Mouse (Mus musculus) frontal cortex, adult 2 months (tissue): ENCODE measurements at regions not wholly inside any gene's neighbourhood (a gene's known extent, or its start where the extent isn't known, plus 50 kb on each side); places are given as distances from the start of the nearest gene placed in this dataset.
"Not testable (repeated sequence)": the region's sequence is repeated elsewhere in the genome, so short reads cannot be mapped to it uniquely, and the experiment has no call there.

Experiments used
- DNase-seq, 2 experiments: peaks; one replicate each; pipeline ENCODE4 v3.0.0; 2022; ENCODE audit warnings: low spot score in 1 of 2; ENCODE audit errors: extremely low spot score in 1 of 2

- DNase-seq, result no peak
Observed at GRCm38 (mm10) chr11:7815750-7816149, 602.0 kb upstream of the Igfbp3 start.

DNA sequence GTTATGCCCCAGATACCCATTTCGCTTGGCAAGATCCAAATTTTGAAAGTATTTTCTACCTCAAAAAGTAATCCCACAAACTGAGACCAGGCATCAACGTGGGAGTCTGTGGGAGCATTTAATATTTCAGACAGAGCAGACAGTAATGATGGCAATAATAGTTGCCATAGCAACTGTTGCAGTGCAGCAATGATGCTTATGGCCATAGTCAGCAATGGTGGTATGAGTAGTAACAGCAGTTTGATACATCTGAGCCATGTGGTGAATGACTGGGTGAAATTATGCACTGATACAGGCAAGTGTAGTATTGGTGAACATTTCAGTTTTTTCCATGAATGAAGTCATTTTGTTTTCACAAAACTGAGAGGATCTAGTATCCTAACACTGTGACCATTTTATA, 600.8 kb upstream of the Igfbp3 start:
- no peak for DNase-seq

DNA sequence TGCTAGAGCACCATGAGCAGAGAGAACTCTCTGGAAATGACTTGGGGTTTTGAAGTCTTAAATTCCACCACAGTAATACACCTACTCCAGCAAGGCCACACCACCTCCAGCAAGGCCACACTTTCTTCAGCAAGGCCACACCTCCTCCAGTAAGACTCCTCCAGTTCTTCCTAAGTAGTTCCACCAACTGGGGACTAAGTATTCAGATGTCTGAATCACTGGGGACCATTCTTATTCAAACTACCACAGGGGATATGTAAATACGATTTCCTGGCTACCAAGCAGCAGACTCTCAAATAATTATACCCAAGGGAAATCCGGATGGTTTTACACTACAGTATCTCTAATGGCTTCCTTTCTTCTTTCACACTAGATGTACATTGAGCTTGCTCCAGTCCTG, 598.7 kb upstream of the Igfbp3 start:
- DNase-seq, result no peak

GRCm38 (mm10) chr11:7809741-7810140, 596.0 kb upstream of the Igfbp3 start:
- DNase-seq, result no peak

- no peak for DNase-seq
Observed at GRCm38 (mm10) chr11:7796373-7796772, 582.6 kb upstream of the Igfbp3 start.

- DNase-seq, result no peak
Observed at GRCm38 (mm10) chr11:7794206-7794605, 580.5 kb upstream of the Igfbp3 start.

DNA sequence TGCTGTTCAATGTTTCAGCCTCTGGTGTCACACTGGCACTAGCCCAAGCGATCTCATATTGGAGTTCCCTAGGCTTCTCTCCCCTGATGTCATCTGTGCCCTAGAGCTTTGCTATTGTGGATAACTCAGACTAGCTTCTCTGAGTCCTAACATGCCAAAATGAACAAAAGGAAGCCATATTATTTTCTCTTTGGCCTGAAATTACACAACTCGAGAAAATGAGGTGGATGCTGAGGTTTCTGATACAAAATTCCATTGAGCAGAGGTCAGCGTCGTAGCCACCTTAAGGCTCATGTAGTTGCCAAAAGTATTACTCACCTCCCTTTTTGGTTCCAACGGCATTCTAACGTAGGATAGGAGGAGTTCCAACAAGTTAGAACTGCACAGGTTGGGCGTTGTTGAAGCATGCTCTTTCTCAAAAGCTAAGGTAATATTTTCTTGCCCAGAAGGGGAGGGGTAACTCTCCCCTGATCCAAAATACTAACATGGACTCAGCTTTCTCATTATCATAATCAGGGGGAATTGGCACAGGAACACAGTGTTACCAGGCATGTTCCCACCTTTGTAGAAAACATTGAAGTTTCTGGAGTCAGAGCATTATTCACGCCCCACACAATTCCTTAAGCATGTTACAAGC, 566.9 kb upstream of the Igfbp3 start:
- DNase-seq, result no peak

GRCm38 (mm10) chr11:7775361-7775760, 561.6 kb upstream of the Igfbp3 start:
- not testable (repeated sequence) for DNase-seq

GRCm38 (mm10) chr11:7765303-7765702, 551.6 kb upstream of the Igfbp3 start:
- no peak for DNase-seq

GRCm38 (mm10) chr11:7758862-7759467, 545.2 kb upstream of the Igfbp3 start:
- no peak for DNase-seq
